Mouse (Mus musculus) heart, postnatal 0 days (tissue): Measurements from ENCODE around the gene Col28a1. TPM values are rescaled to one million over a fixed set of nuclear protein-coding genes. Genes with fewer than 3 reads are reported as not detected.

ENCODE experiments used
- ATAC-seq: fragments of 200-750 bp; cut with Nextera tagmentation; 2 replicates; pipeline ENCODE4 v1.8.0; 2017; ENCODE audit warnings: low read depth, moderate number of reproducible peaks, moderate library complexity; ENCODE audit not compliant: insufficient read depth
- DNase-seq: peaks from one replicate; pipeline ENCODE4 v3.0.0-alpha.2; 2016; ENCODE audit warnings: low spot score
- H3K27ac ChIP-seq: fragments of 300-500 bp; sonication (generic); 2 replicates; pipeline ENCODE4 v1.5.1; 2014; ENCODE audit warnings: low read depth, mild to moderate bottlenecking
- H3K27me3 ChIP-seq: fragments of 300-500 bp; sonication (generic); 2 replicates; pipeline ENCODE4 v1.6.1; 2014; ENCODE audit warnings: low read length, mixed read lengths; ENCODE audit not compliant: control insufficient read depth, insufficient read depth
- H3K36me3 ChIP-seq: fragments of 300-500 bp; sonication (generic); replicated peaks from 2 replicates; pipeline ENCODE4 v1.6.1; 2014; ENCODE audit warnings: low read length, mixed read lengths; ENCODE audit not compliant: control insufficient read depth, insufficient read depth
- H3K4me1 ChIP-seq: fragments of 300-500 bp; sonication (generic); 2 replicates; pipeline ENCODE4 v1.6.1; 2014; ENCODE audit warnings: antibody characterized with exemption; ENCODE audit not compliant: control insufficient read depth, insufficient read depth
- H3K4me2 ChIP-seq: fragments of 300-500 bp; sonication (generic); 2 replicates; pipeline ENCODE4 v1.6.1; 2014; ENCODE audit warnings: low read depth, mild to moderate bottlenecking, low read length, moderate library complexity
- H3K4me3 ChIP-seq: fragments of 300-500 bp; sonication (generic); 2 replicates; pipeline ENCODE4 v1.5.1; 2014; ENCODE audit warnings: low read depth, low read length
- H3K9ac ChIP-seq: fragments of 300-500 bp; sonication (generic); replicated peaks from 2 replicates; pipeline ENCODE4 v1.6.1; 2014; ENCODE audit warnings: low read depth, low read length, mixed read lengths
- H3K9me3 ChIP-seq: fragments of 300-500 bp; sonication (generic); replicated peaks from 2 replicates; pipeline ENCODE4 v1.6.1; 2016; ENCODE audit warnings: low read length; ENCODE audit not compliant: control insufficient read depth
- CTCF ChIP-seq: IDR thresholded peaks from 2 replicates; pipeline ENCODE4 v1.5.1; 2016; ENCODE audit warnings: antibody characterized with exemption, control low read depth, low read depth
- EP300 ChIP-seq: IDR thresholded peaks from 2 replicates; pipeline ENCODE4 v1.6.1; 2016; ENCODE audit warnings: antibody characterized with exemption, low read depth
- WGBS: fragments of 180-500 bp; shearing (Covaris S2); extraction: QIAGEN DNeasy Blood & Tissue Kit; methylation state at CpG from one replicate; pipeline ENCODE4 v1.1.7; 2014; 5-methylcytosine and 5-hydroxymethylcytosine counted together
- polyA plus RNA-seq: library from polyadenylated mRNA; unstranded; fragments of >200 nt; fragmentation: Nextera tagmentation; extraction: Ambion mirVana; gene quantifications from 2 replicates; pipeline ENCODE4 v1.2.1, GENCODE M21; 2015
- total RNA-seq: library from RNA; depleted of rRNA; stranded (reverse); fragments of >200 nt; gene quantifications from 2 replicates; pipeline ENCODE4 v1.2.3, GENCODE M21; 2014; ENCODE audit warnings: low replicate concordance

Gene Col28a1
- total and polyA plus RNA-seq, 2 experiments from 2014 or later: 0.20 TPM; not detected in 1

DNA sequence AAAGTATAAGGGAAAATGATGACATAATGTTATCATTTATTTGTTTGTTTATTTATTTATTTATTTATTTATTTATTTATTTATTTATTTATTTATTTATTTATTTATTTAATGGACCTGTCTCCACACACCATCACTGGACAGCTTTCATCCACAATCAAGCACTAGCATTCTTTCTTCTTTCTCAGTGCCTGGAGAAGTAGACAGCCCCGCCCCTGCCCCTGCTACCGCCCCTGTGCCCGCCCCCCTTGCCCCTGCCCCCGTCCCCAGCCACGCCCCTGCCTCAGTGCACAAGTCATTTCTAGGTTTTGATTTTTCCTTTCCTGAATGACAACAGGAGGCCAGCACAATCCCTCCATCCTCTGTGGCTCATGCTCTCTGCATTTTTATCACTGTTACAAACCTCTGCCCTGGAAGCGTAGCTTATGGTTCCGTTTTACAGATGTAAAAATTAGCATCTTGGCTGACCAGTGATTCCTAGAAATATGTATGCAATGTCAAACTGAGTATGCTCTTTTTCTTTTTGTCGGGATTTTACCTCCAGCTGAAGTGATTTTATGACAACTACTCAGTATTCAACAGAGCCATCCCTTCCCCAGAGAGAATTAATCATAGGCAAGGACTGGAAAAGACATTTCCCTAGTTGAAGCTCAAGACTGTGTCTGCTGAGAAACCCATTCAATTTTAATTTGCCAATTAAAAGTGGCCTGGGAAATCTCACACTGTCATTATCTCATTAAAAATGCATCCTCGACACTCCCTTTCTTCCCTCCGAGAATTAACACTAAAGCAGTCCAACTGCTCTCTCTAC is 39.7 kb downstream of the Col28a1 start:
- H3K27me3 ChIP-seq: no peaks in the 10 kb centered on the region
- DNase-seq (no peak), ATAC-seq (no peak)
- WGBS: 62% methylated on average over 10 of the region's 10 CpGs
- TF ChIP-seq EP300 (no peak), CTCF (no peak)
- H3K4me3 ChIP-seq: no peak overlapping the region
- H3K36me3 ChIP-seq: no peaks in the 10 kb centered on the region
- no peak overlapping the region for H3K27ac ChIP-seq
- H3K9ac ChIP-seq: no peak overlapping the region
- H3K4me1 ChIP-seq: no peaks in the 10 kb centered on the region
- no peak overlapping the region for H3K4me2 ChIP-seq
- no peaks in the 10 kb centered on the region for H3K9me3 ChIP-seq

DNA sequence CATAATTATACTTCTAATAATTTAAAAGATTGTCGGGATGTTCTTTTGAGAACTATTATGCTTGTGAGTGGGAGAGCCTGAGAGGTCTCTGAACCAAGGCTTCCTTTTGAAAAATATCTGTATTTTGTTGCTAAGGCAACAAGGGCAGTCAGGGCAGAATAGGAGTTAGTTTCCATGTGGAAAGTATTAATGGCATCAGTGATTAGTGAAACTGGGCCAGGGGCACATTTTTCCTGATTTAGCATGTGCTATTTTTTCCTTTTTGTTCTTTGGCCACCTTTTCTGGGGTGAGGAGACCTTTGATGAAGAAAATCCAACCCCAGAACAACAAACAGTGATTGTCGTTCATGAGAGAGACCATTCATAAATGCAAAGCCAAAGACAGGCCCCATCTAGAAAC is 43.5 kb downstream of the Col28a1 start:
- Histone ChIP-seq H3K27me3 (no peaks in the 10 kb centered on the region), H3K4me1 (no peaks in the 10 kb centered on the region), H3K4me3 (no peak overlapping the region), H3K9me3 (no peaks in the 10 kb centered on the region), H3K27ac (no peak overlapping the region), H3K9ac (no peak overlapping the region), H3K36me3 (no peaks in the 10 kb centered on the region), H3K4me2 (no peak overlapping the region)
- no peak for ATAC-seq
- 77% methylated on average over 2 of the region's 2 CpGs for WGBS
- TF ChIP-seq EP300 (no peak), CTCF (no peak)
- no peak for DNase-seq

DNA sequence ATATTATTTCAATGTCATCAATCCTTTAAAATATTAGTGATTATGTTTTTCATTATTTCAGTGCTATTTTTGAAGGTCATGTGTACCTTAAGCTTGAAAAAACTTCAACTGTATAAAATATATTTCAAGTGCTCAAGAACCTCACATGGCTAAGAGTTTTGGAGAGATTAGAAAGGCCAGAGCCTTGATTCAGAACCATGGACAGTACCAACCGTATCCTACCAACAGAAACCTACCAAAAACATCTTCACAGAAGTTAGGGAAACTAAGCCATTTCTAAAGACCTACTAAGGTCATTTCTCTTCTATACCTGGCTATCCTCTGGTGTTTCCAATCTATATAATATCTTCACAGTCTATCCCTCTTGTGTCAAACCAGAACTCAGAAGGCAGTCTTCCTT is 50.5 kb downstream of the Col28a1 start:
- Histone ChIP-seq H3K9me3 (no peaks in the 10 kb centered on the region), H3K36me3 (no peaks in the 10 kb centered on the region), H3K4me3 (no peak overlapping the region), H3K27ac (no peak overlapping the region), H3K9ac (no peak overlapping the region), H3K27me3 (no peaks in the 10 kb centered on the region), H3K4me1 (no peaks in the 10 kb centered on the region), H3K4me2 (no peak overlapping the region)
- TF ChIP-seq EP300: no peak
- no peak for TF ChIP-seq CTCF
- ATAC-seq: no peak
- WGBS: 20% methylated on average over 1 of the region's 1 CpGs
- DNase-seq: peak; percentile 21

DNA sequence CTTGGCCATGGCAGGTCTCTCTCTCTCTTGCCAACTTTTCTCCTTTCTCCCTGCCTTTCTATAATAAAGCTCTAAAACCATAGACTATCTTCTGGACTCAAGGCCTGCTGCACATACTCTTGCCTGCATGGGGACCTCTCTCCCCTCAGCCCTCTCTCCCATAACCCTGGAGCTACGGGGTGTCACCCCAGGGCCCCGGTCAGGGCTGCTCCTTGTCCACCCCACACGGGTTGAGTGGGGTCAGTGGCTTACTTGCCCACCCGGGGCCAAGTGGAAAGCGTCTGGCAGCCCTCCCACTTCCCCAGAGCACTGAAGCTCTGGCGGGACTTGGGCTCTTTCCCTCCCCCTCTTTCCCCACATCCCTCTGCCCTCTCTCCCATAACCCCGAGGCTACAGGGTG is 62.3 kb downstream of the Col28a1 start:
- DNase-seq (no peak), ATAC-seq (no peak)
- 64% methylated on average over 7 of the region's 7 CpGs for WGBS
- Histone ChIP-seq H3K4me3 (no peak overlapping the region), H3K9ac (no peak overlapping the region), H3K9me3 (no peaks in the 10 kb centered on the region), H3K4me1 (no peaks in the 10 kb centered on the region), H3K27me3 (no peaks in the 10 kb centered on the region), H3K36me3 (no peaks in the 10 kb centered on the region), H3K27ac (no peak overlapping the region), H3K4me2 (no peak overlapping the region)
- TF ChIP-seq CTCF: no peak
- no peak for TF ChIP-seq EP300

DNA sequence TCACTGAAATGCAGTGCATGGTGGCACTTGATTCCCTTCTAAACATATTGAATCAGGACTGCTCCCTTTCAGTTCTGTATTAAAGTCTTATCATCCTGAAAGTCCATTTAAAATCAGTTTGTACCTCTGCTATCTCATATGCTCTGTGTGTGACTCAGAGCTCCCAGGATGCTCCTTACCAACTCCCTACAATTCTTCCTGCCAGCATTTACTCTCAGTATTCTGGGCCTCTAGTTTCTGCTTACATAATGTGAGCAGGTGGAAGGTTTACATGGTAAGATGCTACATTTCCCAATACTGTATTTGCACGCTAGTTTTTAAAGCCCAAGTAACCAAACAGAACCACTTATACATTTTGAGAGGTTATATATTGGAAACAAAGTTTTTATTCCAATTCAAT is 64.3 kb downstream of the Col28a1 start:
- H3K4me3 ChIP-seq: no peak overlapping the region
- TF ChIP-seq EP300 (no peak), CTCF (no peak)
- H3K27me3 ChIP-seq: no peaks in the 10 kb centered on the region
- H3K9me3 ChIP-seq: no peaks in the 10 kb centered on the region
- no peak overlapping the region for H3K4me2 ChIP-seq
- no peaks in the 10 kb centered on the region for H3K36me3 ChIP-seq
- no peaks in the 10 kb centered on the region for H3K4me1 ChIP-seq
- WGBS: 94% methylated on average over 1 of the region's 1 CpGs
- no peak overlapping the region for H3K9ac ChIP-seq
- DNase-seq (no peak), ATAC-seq (no peak)
- no peak overlapping the region for H3K27ac ChIP-seq

DNA sequence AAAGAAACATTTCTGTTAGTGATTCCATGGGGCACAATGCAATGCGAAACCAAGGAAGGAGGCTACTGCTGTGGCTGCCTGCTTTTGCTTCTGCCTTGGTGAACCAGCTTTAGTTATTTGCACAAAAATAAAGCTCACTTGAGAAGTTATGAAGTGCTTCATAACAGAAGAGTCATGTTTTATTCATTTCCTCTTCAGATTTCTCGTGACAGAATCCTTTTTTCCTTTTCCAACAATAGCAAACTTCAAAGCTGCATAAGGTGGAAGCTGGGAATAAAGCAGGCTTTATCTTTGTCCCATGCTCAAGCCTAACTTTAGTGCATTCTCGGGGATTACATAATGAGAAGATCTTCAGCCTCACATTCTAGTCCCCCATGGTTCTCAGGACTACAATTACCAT is 65.9 kb downstream of the Col28a1 start:
- Histone ChIP-seq H3K9me3 (no peaks in the 10 kb centered on the region), H3K4me3 (no peak overlapping the region), H3K9ac (no peak overlapping the region), H3K27ac (no peak overlapping the region), H3K4me1 (no peaks in the 10 kb centered on the region), H3K36me3 (no peaks in the 10 kb centered on the region), H3K4me2 (no peak overlapping the region), H3K27me3 (no peaks in the 10 kb centered on the region)
- DNase-seq (no peak), ATAC-seq (no peak)
- WGBS: 49% methylated on average over 3 of the region's 3 CpGs
- TF ChIP-seq EP300 (no peak), CTCF (no peak)
